Mouse (Mus musculus) limb, embryonic 11.5 days (tissue): ENCODE results near the gene Itga8. TPM values are rescaled to one million over a fixed set of nuclear protein-coding genes. Genes with fewer than 3 reads are reported as not detected.

Source experiments
- ATAC-seq: fragments of 200-750 bp; cut with Nextera tagmentation; 2 replicates; pipeline ENCODE4 v1.8.0; 2017; ENCODE audit warnings: low read depth; ENCODE audit not compliant: insufficient number of reproducible peaks, low FRiP score, low TSS enrichment
- DNase-seq: peaks from one replicate; pipeline ENCODE4 v3.0.0-alpha.2; 2015; ENCODE audit warnings: low spot score
- H3K27ac ChIP-seq: fragments of 300-500 bp; sonication (generic); replicated peaks from 2 replicates; pipeline ENCODE4 v1.5.1; 2014; ENCODE audit warnings: low read depth, mild to moderate bottlenecking, low read length
- H3K27me3 ChIP-seq: fragments of 300-500 bp; sonication (generic); 2 replicates; pipeline ENCODE4 v1.6.1; 2014; ENCODE audit warnings: mild to moderate bottlenecking, low read length, mixed read lengths; ENCODE audit not compliant: control insufficient read depth, insufficient read depth
- H3K36me3 ChIP-seq: fragments of 300-500 bp; sonication (generic); 2 replicates; pipeline ENCODE4 v1.6.1; 2014; ENCODE audit warnings: mild to moderate bottlenecking, low read length, moderate library complexity, mixed read lengths; ENCODE audit not compliant: control insufficient read depth, insufficient read depth
- H3K4me1 ChIP-seq: fragments of 300-500 bp; sonication (generic); 2 replicates; pipeline ENCODE4 v1.6.1; 2014; ENCODE audit warnings: low read length, mixed read lengths; ENCODE audit not compliant: control insufficient read depth, insufficient read depth
- H3K4me2 ChIP-seq: fragments of 300-500 bp; sonication (generic); 2 replicates; pipeline ENCODE4 v1.6.1; 2014; ENCODE audit warnings: low read depth, mild to moderate bottlenecking, moderate library complexity; ENCODE audit not compliant: severe bottlenecking
- H3K4me3 ChIP-seq: fragments of 300-500 bp; sonication (generic); 2 replicates; pipeline ENCODE4 v1.5.1; 2014; ENCODE audit warnings: low read depth, low read length
- H3K9ac ChIP-seq: fragments of 300-500 bp; sonication (generic); 2 replicates; pipeline ENCODE4 v1.6.1; 2014; ENCODE audit warnings: mild to moderate bottlenecking, low read length
- H3K9me3 ChIP-seq: fragments of 300-500 bp; sonication (generic); 2 replicates; pipeline ENCODE4 v1.6.1; 2016; ENCODE audit warnings: low read length; ENCODE audit not compliant: control insufficient read depth
- WGBS: fragments of 180-500 bp; shearing (Covaris S2); extraction: QIAGEN DNeasy Blood & Tissue Kit; methylation state at CpG from one replicate; pipeline ENCODE4 v1.1.7; 2014; 5-methylcytosine and 5-hydroxymethylcytosine counted together
- polyA plus RNA-seq: library from polyadenylated mRNA; unstranded; fragments of >200 nt; fragmentation: Nextera tagmentation; extraction: Ambion mirVana; gene quantifications from 2 replicates; pipeline ENCODE4 v1.2.1, GENCODE M21; 2014

Itga8 gene
- polyA plus RNA-seq, 1 experiment from 2014 or later = 11.4 TPM

- no peaks in the 10 kb centered on the region for H3K4me1 ChIP-seq
- 80% methylated on average over 5 of the region's 5 CpGs for WGBS
- H3K4me2 ChIP-seq = no peak overlapping the region
- no peak overlapping the region for H3K27ac ChIP-seq
- no peak for ATAC-seq
- no peak overlapping the region for H3K4me3 ChIP-seq
- no peak for DNase-seq
- H3K27me3 ChIP-seq = no peaks in the 10 kb centered on the region
- no peaks in the 10 kb centered on the region for H3K36me3 ChIP-seq
- H3K9me3 ChIP-seq = no peaks in the 10 kb centered on the region
- H3K9ac ChIP-seq = no peak overlapping the region
These were observed 162.9 kb downstream of the Itga8 start for GRCm38 (mm10) chr2:12138765-12139368.

- no peaks in the 10 kb centered on the region for H3K4me1 ChIP-seq
- H3K9ac ChIP-seq = no peak overlapping the region
- no peak overlapping the region for H3K4me3 ChIP-seq
- no peak overlapping the region for H3K4me2 ChIP-seq
- no peak for DNase-seq
- H3K27ac ChIP-seq = no peak overlapping the region
- H3K9me3 ChIP-seq = no peaks in the 10 kb centered on the region
- H3K27me3 ChIP-seq = no peaks in the 10 kb centered on the region
- no peaks in the 10 kb centered on the region for H3K36me3 ChIP-seq
- ATAC-seq = peak; percentile 21; the same call in 1 of the 2 replicates
These were observed 175.1 kb downstream of the Itga8 start for GRCm38 (mm10) chr2:12126580-12126979.

DNA sequence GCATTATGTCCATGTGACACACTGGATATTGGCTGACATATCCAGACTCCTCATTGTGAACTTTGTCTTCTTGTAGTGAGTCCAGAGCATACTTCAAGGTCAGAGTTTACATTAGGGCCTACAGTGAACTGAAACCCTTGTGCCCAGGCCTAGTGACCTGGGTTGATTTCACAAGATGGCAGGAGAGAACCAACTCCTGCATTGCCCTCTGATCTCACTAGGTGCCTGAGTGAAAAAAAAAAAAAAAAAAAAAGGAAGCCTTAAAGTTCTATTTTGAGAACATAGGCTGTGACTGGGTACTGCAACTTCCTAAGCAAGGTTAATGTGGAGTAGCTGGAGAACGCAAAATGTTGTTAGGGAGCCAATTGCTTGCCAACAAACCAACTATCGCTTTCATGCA lies 186.2 kb downstream of the Itga8 start:
- Histone ChIP-seq H3K9me3 (no peaks in the 10 kb centered on the region), H3K9ac (no peak overlapping the region), H3K4me3 (no peak overlapping the region), H3K4me2 (no peak overlapping the region), H3K27ac (no peak overlapping the region), H3K27me3 (no peaks in the 10 kb centered on the region), H3K36me3 (no peaks in the 10 kb centered on the region), H3K4me1 (no peaks in the 10 kb centered on the region)
- no peak for DNase-seq
- WGBS = 83% methylated on average over 2 of the region's 2 CpGs
- ATAC-seq = no peak

GRCm38 (mm10) chr2:12109306-12109705 lies 192.4 kb downstream of the Itga8 start:
- Histone ChIP-seq H3K4me2 (no peak overlapping the region), H3K27ac (no peak overlapping the region), H3K36me3 (no peaks in the 10 kb centered on the region; the same call in 1 of the 2 replicates), H3K9me3 (no peaks in the 10 kb centered on the region), H3K27me3 (no peaks in the 10 kb centered on the region), H3K4me1 (no peaks in the 10 kb centered on the region), H3K4me3 (no peak overlapping the region), H3K9ac (no peak overlapping the region)
- ATAC-seq = no peak
- WGBS = 87% methylated on average over 3 of the region's 3 CpGs
- no peak for DNase-seq

- Histone ChIP-seq H3K9me3 (no peaks in the 10 kb centered on the region), H3K27ac (no peak overlapping the region), H3K9ac (no peak overlapping the region), H3K27me3 (no peaks in the 10 kb centered on the region), H3K36me3 (no peaks in the 10 kb centered on the region; the same call in 1 of the 2 replicates), H3K4me2 (no peak overlapping the region), H3K4me1 (no peaks in the 10 kb centered on the region), H3K4me3 (no peak overlapping the region)
- DNase-seq (no peak), ATAC-seq (no peak)
- WGBS = 88% methylated on average over 2 of the region's 2 CpGs
These were observed 193.4 kb downstream of the Itga8 start for GRCm38 (mm10) chr2:12108306-12108705.

DNA sequence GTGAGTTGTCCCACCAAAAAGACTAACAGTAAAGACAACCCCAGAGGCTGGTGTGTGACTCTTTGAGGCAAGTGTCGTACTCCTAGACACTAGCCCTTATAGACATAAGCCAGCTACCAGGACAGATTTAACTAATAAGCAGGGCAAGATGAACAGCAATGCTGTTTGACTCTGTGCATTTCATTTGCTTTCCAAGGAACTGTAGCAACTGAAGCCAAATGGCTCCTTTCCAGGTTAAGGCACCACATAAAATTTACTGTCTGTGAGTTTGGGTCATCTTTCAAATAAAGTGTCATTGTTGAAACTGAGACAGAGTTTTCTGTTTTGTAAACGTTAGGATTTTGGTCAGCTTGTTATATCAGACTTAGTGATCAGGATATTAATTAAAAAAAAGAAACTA lies 194.5 kb downstream of the Itga8 start:
- H3K4me1 ChIP-seq = no peaks in the 10 kb centered on the region
- no peak overlapping the region for H3K27ac ChIP-seq
- no peaks in the 10 kb centered on the region for H3K27me3 ChIP-seq
- no peak for DNase-seq
- H3K9ac ChIP-seq = no peak overlapping the region
- no peak overlapping the region for H3K4me3 ChIP-seq
- 75% methylated on average over 2 of the region's 2 CpGs for WGBS
- no peaks in the 10 kb centered on the region for H3K9me3 ChIP-seq
- no peak overlapping the region for H3K4me2 ChIP-seq
- H3K36me3 ChIP-seq = no peaks in the 10 kb centered on the region; the same call in 1 of the 2 replicates
- ATAC-seq = no peak

DNA sequence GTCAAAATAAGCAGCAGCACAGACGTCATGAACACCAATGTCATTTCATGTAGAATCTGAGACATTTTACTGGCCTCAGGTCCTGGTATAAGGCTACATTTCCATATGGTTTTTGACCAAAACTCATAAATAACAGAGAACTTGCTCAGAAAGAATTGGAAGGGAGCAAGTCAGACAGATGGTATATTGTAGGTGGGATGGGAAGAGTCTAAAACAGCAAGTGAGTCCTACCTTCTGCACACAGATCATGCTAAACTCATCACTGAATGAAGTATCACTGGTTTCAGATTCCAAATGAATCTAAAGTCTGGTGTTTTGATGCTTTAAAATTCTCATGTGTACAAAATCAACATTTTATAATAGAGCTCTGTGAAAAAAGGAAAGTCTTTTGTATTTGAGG lies 198.5 kb downstream of the Itga8 start:
- H3K4me1 ChIP-seq = no peaks in the 10 kb centered on the region
- no peak overlapping the region for H3K9ac ChIP-seq
- H3K9me3 ChIP-seq = no peaks in the 10 kb centered on the region
- WGBS = 70% methylated on average over 1 of the region's 1 CpGs
- H3K36me3 ChIP-seq = no peaks in the 10 kb centered on the region
- ATAC-seq (no peak), DNase-seq (no peak)
- no peak overlapping the region for H3K4me2 ChIP-seq
- H3K27ac ChIP-seq = no peak overlapping the region
- no peak overlapping the region for H3K4me3 ChIP-seq
- H3K27me3 ChIP-seq = no peaks in the 10 kb centered on the region

DNA sequence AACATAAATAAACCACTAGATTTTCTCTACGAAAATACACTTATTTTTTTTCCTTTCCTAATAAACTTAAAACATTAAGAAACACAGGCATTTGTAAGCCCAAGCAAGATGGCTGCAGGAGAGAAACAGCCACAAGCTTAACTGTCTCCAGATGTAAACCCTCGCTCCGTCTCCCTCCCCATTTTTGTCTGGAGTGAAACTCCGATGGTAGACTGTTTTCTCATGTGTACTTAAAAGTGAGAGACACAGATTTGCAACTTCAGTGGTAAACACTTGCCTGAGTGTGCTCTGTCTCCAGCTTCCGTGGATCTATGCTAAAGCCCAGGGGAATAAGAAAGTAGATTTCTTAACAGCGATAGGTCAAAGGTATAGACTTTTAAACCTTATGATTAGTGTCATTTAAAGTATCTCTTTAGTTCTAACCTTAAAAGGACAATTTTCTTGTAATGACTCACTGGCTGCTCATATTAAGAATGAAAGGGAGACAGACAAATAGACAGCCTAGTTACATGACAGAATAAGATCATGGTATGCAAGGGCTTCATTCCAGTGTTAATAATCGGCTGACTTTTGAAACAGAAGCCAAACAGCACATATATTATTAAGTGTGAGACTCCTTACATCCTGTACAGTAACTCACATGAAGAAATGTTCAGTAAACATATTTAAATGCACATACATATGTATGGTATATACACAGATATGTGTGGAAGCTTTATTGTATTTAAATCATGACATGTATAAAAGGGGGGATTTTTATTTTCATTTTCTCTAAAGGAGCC lies 209.3 kb downstream of the Itga8 start:
- no peaks in the 10 kb centered on the region for H3K27me3 ChIP-seq
- ATAC-seq = peak; percentile 54; the same call in 1 of the 2 replicates
- no peak overlapping the region for H3K4me3 ChIP-seq
- H3K9ac ChIP-seq = no peak overlapping the region
- no peaks in the 10 kb centered on the region for H3K9me3 ChIP-seq
- H3K36me3 ChIP-seq = no peaks in the 10 kb centered on the region
- H3K27ac ChIP-seq = no peak overlapping the region
- H3K4me2 ChIP-seq = no peak overlapping the region
- DNase-seq = peak; percentile 58
- no peaks in the 10 kb centered on the region for H3K4me1 ChIP-seq
- 39% methylated on average over 7 of the region's 7 CpGs for WGBS
